Mouse (Mus musculus) thymus, postnatal 10 days (tissue): Measurements from ENCODE around the gene Cideb.
A peak's percentile ranks its signal among the peaks of the same experiment; 100 is the strongest.

Source experiments
- DNase-seq, 2 experiments: peaks; one replicate each; pipeline ENCODE4 v3.0.0; 2021; ENCODE audit warnings: low spot score in 2 of 2

The Cideb gene

DNA sequence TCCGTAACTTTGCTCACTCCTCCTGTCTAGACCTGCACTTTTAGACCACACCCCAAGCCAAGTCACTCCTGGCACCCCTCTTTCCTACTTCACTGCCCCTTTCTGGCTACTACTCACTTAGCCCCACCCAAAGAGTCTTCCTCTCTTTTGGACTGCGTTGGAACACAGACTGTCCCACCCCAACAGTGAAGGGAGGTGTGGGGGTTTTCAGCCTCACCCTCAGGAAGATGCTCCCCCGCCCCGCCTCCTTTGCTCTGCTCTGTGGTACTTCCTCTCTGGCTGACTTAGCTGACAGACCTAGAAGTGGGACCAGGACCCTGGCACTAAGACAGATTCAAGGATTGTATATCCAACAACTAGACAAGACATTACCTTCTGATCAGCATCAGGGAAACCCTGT is 7.4 kb upstream of the Cideb start, which contains the start of gene Ltb4r1:
Gene Ltb4r1 (plus strand): TSS at position 267 of the 400 bp plus-strand sequence.
- no peak for DNase-seq

DNA sequence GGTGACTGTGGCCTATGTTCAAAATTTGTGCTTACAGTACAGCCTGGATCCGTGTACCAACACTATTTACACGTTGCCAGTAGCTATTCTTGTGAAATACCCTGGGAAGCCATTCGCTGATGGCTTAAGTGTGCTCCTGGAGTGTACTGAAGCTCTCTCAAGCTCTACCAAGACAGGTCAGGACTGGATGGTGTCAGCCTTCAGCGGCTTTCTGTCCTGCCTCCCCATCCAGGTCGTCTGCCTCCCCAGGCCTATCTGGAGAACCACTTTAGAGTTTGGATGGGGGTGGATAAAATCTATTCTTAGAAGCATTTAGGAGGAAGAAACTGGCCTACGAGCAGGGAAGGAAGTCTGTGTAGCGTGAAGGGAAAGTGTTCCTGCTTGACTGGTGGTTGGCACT is 4.9 kb upstream of the Cideb start:
- DNase-seq, result no peak

DNA sequence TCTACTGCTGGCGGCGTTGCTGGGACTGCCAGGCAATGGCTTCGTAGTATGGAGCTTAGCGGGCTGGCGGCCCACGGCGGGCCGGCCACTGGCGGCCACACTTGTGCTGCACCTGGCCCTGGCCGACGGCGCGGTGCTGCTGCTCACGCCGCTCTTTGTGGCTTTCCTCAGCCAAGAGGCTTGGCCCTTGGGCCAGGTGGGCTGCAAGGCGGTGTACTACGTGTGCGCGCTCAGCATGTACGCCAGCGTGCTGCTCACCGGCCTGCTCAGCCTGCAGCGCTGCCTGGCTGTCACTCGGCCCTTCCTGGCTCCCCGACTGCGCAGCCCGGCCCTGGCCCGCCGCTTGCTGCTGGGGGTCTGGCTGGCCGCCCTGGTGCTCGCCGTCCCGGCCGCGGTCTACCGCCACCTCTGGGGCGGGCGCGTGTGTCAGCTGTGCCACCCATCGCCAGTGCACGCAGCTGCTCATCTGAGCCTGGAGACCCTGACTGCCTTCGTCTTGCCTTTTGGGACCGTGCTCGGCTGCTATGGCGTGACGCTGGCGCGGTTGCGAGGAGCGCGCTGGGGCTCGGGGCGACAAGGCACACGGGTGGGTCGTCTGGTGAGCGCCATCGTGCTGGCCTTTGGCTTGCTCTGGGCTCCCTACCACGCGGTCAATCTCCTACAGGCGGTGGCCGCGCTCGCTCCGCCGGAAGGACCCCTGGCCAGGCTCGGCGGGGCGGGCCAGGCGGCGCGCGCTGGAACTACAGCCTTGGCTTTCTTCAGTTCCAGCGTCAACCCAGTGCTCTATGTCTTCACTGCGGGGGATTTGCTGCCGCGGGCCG is 4.0 kb upstream of the Cideb start:
- DNase-seq, result peak in 1 of 2 experiments; percentile 37

DNA sequence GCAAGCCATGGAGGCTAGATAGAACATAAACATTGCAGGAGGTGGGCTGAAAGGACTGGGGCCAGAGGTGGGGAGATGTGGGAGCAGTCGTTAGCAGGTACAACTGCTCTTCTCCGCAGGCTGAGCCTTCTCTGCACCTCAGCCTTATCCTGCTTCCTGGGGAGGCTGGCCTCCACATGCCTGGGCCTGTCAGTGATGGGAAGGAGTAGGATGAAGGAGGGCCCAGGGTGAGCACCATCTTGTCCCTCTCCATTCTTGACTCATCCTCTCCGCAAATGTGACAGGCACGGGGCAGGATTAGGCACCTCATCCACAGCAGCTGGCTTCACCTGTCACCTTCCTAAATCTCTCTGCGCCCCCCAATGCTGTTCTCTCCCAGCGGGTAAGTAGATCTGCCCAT is 2.9 kb upstream of the Cideb start, which contains the start of gene Ltb4r2:
Gene Ltb4r2 (plus strand): TSS at position 266 of the 400 bp plus-strand sequence.
- no peak for DNase-seq

DNA sequence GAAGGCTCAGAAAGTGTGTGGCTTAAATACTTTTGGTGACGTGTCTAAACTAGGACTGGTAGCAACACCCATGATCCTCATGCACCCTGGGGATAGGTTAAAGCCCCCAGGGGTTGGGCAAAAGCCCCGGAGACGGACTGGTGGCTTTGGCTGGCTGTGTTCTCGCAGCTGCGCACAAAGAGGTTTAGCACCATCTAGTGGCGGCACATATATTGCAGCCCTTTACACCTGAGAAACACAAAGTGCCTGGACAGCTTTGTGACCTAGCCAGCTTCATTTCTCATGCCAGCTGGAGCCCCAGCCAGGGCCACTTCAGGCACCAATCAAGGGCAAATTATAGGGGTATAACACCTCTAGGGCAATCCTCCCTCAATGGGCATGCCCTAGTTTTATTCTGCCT is 1.9 kb upstream of the Cideb start:
- peak; percentile 66 to 84 for DNase-seq

GRCm38 (mm10) chr14:55757566-55757965 is 692 bp downstream of the Cideb start:
- no peak for DNase-seq

DNA sequence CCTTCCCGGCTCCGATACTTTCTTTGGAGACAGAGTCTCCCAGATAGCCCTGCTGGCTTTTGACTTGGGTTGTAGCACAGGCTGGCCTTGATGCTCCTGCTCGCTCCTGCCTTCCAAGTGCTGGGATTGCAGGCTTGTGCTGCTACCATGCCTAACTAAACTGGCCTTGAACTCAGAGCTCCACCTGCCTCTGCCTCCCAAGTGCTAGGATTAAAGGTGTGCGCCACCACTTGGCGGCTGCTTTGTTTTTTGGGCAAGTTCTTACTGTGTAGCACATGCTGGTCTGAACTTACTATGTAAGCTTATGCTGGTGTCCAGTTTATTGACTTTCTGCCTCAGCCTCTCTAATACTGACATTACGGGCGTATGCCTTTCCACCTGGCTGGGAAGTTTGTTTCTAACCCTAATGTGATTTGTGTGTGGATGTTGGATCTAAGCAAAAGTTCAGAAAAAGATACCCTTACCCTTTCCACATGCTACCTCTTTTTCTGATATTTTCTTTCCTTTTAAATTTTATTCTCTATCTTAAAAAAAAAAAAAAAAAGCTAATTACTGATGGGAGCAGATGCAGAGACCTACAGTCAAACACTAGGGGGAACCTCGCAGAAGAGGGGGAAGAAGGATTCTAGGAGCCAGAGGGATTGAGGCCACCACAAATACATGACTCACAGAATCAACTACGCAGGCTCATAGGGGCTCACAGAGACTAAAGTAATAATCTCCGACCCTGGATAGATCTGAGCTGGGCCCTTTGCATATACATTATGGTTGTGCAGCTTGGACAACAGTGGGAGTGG is 11.0 kb downstream of the Cideb start:
- DNase-seq, result no peak

DNA sequence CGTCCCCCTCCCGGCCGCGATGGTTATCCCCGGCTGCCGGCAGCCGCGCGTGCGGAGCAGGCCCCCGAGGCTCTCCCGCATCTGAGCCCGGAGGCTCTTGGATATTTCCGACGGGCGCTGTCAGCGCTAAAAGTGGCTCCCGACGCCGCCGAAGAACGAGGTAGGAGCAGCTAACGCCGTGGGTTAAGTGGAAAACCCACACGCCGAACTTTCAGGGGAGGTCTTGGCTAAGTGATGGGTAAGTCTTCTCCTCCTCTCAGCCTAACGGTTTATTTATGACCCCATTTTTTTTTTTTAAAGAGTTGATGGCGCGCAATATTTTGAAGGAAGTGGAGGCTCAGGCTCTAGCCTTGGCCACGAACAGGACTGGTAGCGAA is 12.4 kb downstream of the Cideb start:
- no peak for DNase-seq

- peak; percentile 81 to 87 for DNase-seq
These were observed 12.9 kb downstream of the Cideb start, which contains the start of the genes Dhrs1 and Nop9 for GRCm38 (mm10) chr14:55745180-55745860. Gene Dhrs1 (minus strand): TSS chr14:55745690. Gene Nop9 (plus strand): TSS chr14:55745693.

GRCm38 (mm10) chr14:55743711-55744110 is 14.5 kb downstream of the Cideb start:
- peak; percentile 69 to 90 for DNase-seq

DNA sequence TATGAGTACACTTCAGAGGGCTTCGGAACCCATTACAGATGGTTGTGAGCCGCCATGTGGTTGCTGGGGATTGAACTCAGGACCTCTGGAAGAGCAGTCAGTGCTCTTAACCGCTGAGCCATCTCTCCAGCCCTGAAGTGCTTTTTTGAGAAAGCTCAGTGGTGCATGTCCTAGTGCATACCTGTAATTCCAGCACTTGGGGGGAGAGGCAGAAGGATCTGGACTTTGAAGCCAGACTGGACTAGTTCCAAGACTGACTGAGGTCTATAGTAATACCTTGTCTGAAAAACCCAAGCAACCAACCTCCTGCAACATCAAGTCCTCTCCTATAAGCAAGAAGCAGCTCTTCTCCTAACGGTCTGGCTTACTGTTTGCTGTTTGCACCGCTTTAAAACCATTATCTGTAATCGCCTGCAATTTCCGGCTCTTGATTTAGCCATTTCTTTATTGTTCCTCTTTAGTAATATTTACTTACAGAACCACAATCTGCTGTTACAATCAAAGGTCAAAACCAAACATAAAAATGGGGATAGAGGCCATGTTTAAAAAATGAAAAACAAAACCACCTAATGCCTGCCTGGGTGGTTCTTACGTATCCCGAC is 21.1 kb downstream of the Cideb start:
- no peak for DNase-seq

DNA sequence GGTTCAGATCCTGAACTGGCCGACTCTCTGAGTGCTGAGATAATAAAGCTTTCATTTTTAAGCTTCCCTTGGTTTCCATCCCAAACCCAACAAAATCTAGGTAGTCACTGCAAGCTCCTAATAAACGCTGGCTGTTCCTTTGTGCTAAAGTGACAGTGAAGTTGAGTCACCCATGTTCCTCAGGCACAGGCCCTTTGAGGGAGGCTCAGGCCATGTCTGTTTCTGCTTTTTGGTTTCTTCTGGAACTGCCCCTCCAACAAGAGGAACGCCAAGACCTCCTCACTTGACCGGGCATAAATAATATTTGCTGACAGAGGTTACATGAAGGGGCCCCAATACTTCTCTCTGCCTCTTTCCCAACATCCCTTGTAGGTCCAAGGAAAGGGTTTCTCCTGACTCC is 22.5 kb downstream of the Cideb start:
- no peak for DNase-seq

- DNase-seq, result no peak
These were observed 22.9 kb downstream of the Cideb start for GRCm38 (mm10) chr14:55735334-55735733.

GRCm38 (mm10) chr14:55734869-55735268 is 23.4 kb downstream of the Cideb start:
- no peak for DNase-seq

DNA sequence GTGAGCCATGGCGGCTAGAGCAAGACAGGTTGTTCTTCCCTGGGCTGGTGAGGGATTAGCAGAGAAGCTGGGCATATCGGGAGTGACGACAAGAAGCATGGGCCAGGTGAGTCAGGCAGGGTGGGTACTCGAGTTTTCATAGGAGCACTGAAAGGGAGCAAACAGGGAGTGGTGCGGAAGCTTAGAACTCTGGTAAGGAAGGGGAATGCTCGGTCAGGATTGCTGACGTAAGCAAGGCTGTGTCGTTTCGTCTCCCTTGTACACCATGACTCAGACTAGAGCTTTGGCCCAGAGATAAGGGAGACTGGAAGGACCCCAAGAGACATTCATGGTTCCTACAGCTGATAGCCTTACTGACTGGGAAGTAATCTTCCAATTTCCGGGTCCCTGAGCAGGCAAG is 24.4 kb downstream of the Cideb start:
- no peak for DNase-seq

- DNase-seq, result no peak
These were observed 27.7 kb downstream of the Cideb start for GRCm38 (mm10) chr14:55730531-55731032.

DNA sequence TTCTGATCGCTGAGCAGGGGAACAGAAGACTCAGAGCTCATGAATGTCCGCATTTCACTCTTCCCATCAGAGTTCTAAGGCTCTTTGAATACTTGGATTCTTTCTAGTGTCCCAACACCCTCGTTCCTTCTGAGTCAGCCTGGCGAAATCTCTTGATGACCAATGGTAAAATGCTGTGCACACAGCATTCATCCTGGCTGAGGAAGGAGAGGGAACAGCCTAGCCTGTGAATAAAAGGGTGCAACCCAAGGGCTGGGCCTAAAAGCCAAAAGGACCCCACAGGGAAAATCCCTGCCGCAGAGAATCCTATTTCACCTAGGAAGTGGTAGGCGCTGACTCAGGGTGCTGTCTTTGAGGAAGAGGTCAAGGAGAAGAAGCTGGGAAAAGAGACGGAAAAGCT is 28.1 kb downstream of the Cideb start:
- no peak for DNase-seq

GRCm38 (mm10) chr14:55727889-55728685 is 30.2 kb downstream of the Cideb start:
- no peak for DNase-seq

DNA sequence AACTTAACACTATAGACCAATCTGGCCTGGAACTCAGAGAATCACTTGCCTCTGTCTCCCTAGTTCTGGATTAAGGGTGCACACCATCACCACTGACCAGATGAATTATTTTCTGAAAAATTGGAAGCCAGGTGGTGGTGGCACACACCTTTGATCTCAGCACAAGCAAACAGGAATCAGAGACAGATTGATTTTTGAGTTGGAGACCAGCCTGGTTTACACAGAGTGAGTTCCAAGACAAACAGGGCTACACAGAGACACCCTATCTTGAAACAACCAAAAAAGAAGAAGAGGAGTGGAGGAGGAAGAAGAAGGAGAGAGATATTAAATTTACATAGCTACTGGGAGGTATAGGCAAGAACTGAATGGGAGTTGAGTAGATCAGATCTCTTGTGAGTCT is 32.0 kb downstream of the Cideb start:
- no peak for DNase-seq

GRCm38 (mm10) chr14:55724411-55724871 is 33.8 kb downstream of the Cideb start:
- peak; percentile 76 to 82 for DNase-seq

DNA sequence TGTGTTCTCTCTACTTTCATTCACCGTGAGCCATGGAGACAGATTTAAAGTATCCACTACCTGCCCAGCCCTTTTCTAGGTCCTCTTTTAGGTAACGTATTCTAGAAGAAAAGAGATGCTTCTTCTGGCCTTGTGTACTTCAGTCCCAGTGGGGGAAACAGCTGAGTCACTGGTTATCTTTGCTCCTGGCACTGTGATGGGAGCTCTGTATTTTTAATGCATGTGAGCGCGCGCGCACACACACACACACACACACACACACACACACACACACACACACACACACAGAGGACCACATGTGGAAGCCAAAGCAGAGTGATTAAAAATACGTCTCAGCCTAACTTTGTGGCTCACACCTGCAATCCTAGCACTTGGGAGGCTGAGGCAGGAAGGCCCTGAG is 34.8 kb downstream of the Cideb start:
- DNase-seq, result no peak
